Mouse (Mus musculus) 3T3-L1 (cell line): ENCODE results near the gene Dlgap4.
A peak's percentile ranks its signal among the peaks of the same experiment; 100 is the strongest.

ENCODE experiments used
- DNase-seq: peaks from one replicate; pipeline ENCODE4 v3.0.0-alpha.2; 2015; ENCODE audit warnings: low read depth, low spot score

Dlgap4 gene

GRCm38 (mm10) chr2:156613541-156614257 is at the start of gene Dlgap4:
Gene Dlgap4 (plus strand): TSS chr2:156613705.
- DNase-seq = no peak

- DNase-seq = no peak
These were observed 47.0 kb upstream of the Dlgap4 start for GRCm38 (mm10) chr2:156566512-156566911.

GRCm38 (mm10) chr2:156568647-156569046 is 44.9 kb upstream of the Dlgap4 start:
- no peak for DNase-seq

- no peak for DNase-seq
These were observed 44.2 kb upstream of the Dlgap4 start for GRCm38 (mm10) chr2:156569261-156569660.

GRCm38 (mm10) chr2:156571521-156571920 is 42.0 kb upstream of the Dlgap4 start:
- no peak for DNase-seq

- peak; percentile 7 for DNase-seq
These were observed 36.5 kb upstream of the Dlgap4 start for GRCm38 (mm10) chr2:156576850-156577587.

GRCm38 (mm10) chr2:156580507-156580906 is 33.0 kb upstream of the Dlgap4 start:
- no peak for DNase-seq

- DNase-seq = no peak
These were observed 32.3 kb upstream of the Dlgap4 start for GRCm38 (mm10) chr2:156581244-156581643.

GRCm38 (mm10) chr2:156582887-156583286 is 30.6 kb upstream of the Dlgap4 start:
- DNase-seq = no peak

GRCm38 (mm10) chr2:156584154-156584796 is 29.2 kb upstream of the Dlgap4 start:
- DNase-seq = peak; percentile 34

- no peak for DNase-seq
These were observed 28.6 kb upstream of the Dlgap4 start for GRCm38 (mm10) chr2:156584797-156585471.

- no peak for DNase-seq
These were observed 24.0 kb upstream of the Dlgap4 start for GRCm38 (mm10) chr2:156589481-156589880.

GRCm38 (mm10) chr2:156594987-156595490 is 18.5 kb upstream of the Dlgap4 start:
- no peak for DNase-seq

- no peak for DNase-seq
These were observed 10.9 kb upstream of the Dlgap4 start for GRCm38 (mm10) chr2:156602581-156602980.

- no peak for DNase-seq
These were observed 9.8 kb upstream of the Dlgap4 start for GRCm38 (mm10) chr2:156603671-156604070.

GRCm38 (mm10) chr2:156605144-156605543 is 8.4 kb upstream of the Dlgap4 start:
- DNase-seq = no peak

GRCm38 (mm10) chr2:156605971-156606370 is 7.5 kb upstream of the Dlgap4 start:
- DNase-seq = no peak

- peak; percentile 39 for DNase-seq
These were observed 394 bp upstream of the Dlgap4 start for GRCm38 (mm10) chr2:156613081-156613540.

GRCm38 (mm10) chr2:156614258-156614556 is 702 bp downstream of the Dlgap4 start:
- no peak for DNase-seq

- DNase-seq = no peak
These were observed 1.5 kb downstream of the Dlgap4 start for GRCm38 (mm10) chr2:156614661-156615654.

GRCm38 (mm10) chr2:156616513-156616912 is 3.0 kb downstream of the Dlgap4 start:
- DNase-seq = no peak
